Mouse (Mus musculus) lung, embryonic 16.5 days (tissue): Measurements from ENCODE around the gene March4. TPM values are rescaled to one million over a fixed set of nuclear protein-coding genes. Genes with fewer than 3 reads are reported as not detected.

Experiments
- ATAC-seq: fragments of 200-750 bp; cut with Nextera tagmentation; 2 replicates; pipeline ENCODE4 v1.8.0; 2017; ENCODE audit warnings: low read depth, mild to moderate bottlenecking, moderate library complexity
- H3K27ac ChIP-seq: fragments of 300-500 bp; sonication (generic); 2 replicates; pipeline ENCODE4 v1.5.1; 2014; ENCODE audit warnings: mild to moderate bottlenecking, control low read depth, low read length
- H3K27me3 ChIP-seq: fragments of 300-500 bp; sonication (generic); 2 replicates; pipeline ENCODE4 v1.6.1; 2014; ENCODE audit warnings: low read depth, low read length, mixed read lengths; ENCODE audit not compliant: control insufficient read depth, insufficient read depth
- H3K36me3 ChIP-seq: fragments of 300-500 bp; sonication (generic); 2 replicates; pipeline ENCODE4 v1.6.1; 2014; ENCODE audit warnings: low read length; ENCODE audit not compliant: control insufficient read depth, insufficient read depth
- H3K4me1 ChIP-seq: fragments of 300-500 bp; sonication (generic); replicated peaks from 2 replicates; pipeline ENCODE4 v1.6.1; 2014; ENCODE audit warnings: low read length, mixed read lengths; ENCODE audit not compliant: control insufficient read depth, insufficient read depth
- H3K4me2 ChIP-seq: fragments of 300-500 bp; sonication (generic); 2 replicates; pipeline ENCODE4 v1.6.1; 2014; ENCODE audit warnings: low read depth, low read length, control low read depth
- H3K4me3 ChIP-seq: fragments of 300-500 bp; sonication (generic); 2 replicates; pipeline ENCODE4 v1.5.1; 2014; ENCODE audit warnings: mild to moderate bottlenecking, low read length, control low read depth
- H3K9ac ChIP-seq: fragments of 300-500 bp; sonication (generic); 2 replicates; pipeline ENCODE4 v1.6.1; 2014; ENCODE audit warnings: low read length, control low read depth
- H3K9me3 ChIP-seq: fragments of 300-500 bp; sonication (generic); 2 replicates; pipeline ENCODE4 v1.6.1; 2016; ENCODE audit warnings: low read length; ENCODE audit not compliant: control insufficient read depth
- WGBS: fragments of 180-500 bp; shearing (Covaris S2); extraction: QIAGEN DNeasy Blood & Tissue Kit; methylation state at CpG from one replicate; pipeline ENCODE4 v1.1.7; 2014; 5-methylcytosine and 5-hydroxymethylcytosine counted together
- polyA plus RNA-seq: library from polyadenylated mRNA; unstranded; fragments of >200 nt; fragmentation: Nextera tagmentation; extraction: Ambion mirVana; gene quantifications from 2 replicates; pipeline ENCODE4 v1.2.1, GENCODE M21; 2015

Gene March4
- polyA plus RNA-seq, 1 experiment from 2014 or later, result 0.03 TPM

DNA sequence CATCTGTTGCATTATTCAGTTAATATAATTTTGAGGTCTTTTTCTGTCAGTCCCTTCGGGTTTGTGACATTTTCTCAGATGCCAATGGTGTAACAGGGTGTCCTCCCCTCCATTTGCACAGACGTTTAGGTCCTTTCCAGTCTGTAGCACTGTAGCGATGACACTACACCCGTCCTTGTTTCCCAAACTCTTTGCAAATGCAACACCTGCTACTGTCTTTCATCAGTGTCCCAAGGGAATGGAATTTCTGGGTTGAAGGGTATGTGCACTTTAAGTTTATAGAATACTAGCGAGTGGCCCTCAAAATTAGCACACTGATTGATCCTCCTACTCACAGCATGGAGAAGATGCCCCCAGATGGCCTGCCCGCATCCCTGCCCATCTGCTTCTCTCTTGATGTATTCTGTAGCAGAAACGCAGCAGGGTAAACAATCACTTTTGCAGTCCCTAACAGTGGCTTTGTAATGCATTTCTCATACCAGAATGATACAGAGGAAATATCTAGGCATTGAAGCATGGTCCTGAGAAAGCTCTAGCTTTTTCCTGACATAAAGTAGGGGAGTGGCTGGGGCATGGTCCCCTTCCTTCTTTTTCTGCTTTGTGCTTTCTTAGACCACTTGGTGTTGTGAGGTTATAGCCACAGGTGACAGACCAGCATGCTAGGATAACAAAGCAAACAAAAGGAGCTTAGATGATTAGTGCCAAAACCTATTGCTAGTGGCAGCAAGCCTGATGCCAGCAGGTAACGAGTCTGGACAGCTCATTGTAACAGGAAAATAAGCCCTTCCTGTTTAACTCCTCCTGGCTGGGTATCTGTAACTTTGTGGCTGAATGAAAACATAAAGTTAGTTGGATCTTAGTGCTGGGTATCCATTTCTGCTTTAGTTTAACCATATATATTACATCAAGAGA, 117.7 kb downstream of the March4 start:
- H3K9ac ChIP-seq, result no peak overlapping the region
- H3K4me3 ChIP-seq, result no peak overlapping the region
- H3K36me3 ChIP-seq, result no peaks in the 10 kb centered on the region
- no peak for ATAC-seq
- 71% methylated on average over 8 of the region's 8 CpGs for WGBS
- H3K4me2 ChIP-seq, result no peak overlapping the region
- no peak overlapping the region for H3K27ac ChIP-seq
- no peaks in the 10 kb centered on the region for H3K9me3 ChIP-seq
- no peaks in the 10 kb centered on the region for H3K4me1 ChIP-seq
- H3K27me3 ChIP-seq, result no peaks in the 10 kb centered on the region

DNA sequence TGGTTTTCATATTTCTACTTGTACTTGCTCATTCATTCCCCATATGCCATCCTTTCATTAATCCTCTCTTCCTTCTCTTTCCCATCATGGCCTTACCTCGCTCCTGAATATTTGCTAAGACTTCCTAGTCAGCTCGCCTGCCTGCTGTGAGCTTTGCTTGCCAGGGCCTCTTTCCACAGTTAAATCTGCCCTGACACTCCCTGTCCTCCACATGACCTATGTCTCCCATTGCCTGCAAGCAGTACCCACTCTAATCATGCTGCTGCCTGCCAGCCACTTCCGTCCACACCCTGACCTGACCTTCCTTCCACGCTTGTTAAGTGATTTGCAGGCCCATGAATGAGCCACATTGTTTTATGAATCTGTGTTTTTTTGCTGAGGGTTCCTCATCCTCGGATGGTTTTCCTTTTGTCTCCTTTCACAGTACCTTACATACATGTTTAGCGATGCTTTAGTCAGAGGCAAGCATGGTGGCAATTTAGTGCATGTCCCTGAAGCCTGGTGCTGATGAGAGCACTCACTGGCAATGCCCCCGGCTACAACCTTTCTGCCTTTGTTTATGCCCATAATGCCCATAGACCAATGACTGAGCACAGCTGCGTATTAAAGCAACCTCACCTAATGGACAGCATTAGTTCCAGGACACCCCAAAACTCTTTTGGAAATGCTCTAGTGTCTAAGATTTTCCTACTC, 122.0 kb downstream of the March4 start:
- ATAC-seq, result no peak
- no peak overlapping the region for H3K4me2 ChIP-seq
- H3K4me1 ChIP-seq, result no peaks in the 10 kb centered on the region
- H3K27me3 ChIP-seq, result no peaks in the 10 kb centered on the region
- H3K9ac ChIP-seq, result no peak overlapping the region
- no peak overlapping the region for H3K27ac ChIP-seq
- H3K4me3 ChIP-seq, result no peak overlapping the region
- H3K36me3 ChIP-seq, result no peaks in the 10 kb centered on the region
- 58% methylated on average over 8 of the region's 8 CpGs for WGBS
- H3K9me3 ChIP-seq, result no peaks in the 10 kb centered on the region

GRCm38 (mm10) chr1:72414133-72414532, 122.6 kb downstream of the March4 start:
- no peak for ATAC-seq
- Histone ChIP-seq H3K9ac (no peak overlapping the region), H3K27ac (no peak overlapping the region), H3K27me3 (no peaks in the 10 kb centered on the region), H3K4me1 (no peaks in the 10 kb centered on the region), H3K4me3 (no peak overlapping the region), H3K9me3 (no peaks in the 10 kb centered on the region), H3K36me3 (no peaks in the 10 kb centered on the region), H3K4me2 (no peak overlapping the region)
- WGBS, result 83% methylated on average over 8 of the region's 8 CpGs

- H3K27me3 ChIP-seq, result no peaks in the 10 kb centered on the region
- H3K4me1 ChIP-seq, result no peaks in the 10 kb centered on the region
- H3K27ac ChIP-seq, result no peak overlapping the region
- WGBS, result 76% methylated on average over 8 of the region's 8 CpGs
- H3K36me3 ChIP-seq, result no peaks in the 10 kb centered on the region
- H3K4me2 ChIP-seq, result no peak overlapping the region
- ATAC-seq, result no peak
- H3K9me3 ChIP-seq, result no peaks in the 10 kb centered on the region
- H3K4me3 ChIP-seq, result no peak overlapping the region
- no peak overlapping the region for H3K9ac ChIP-seq
These were observed 123.5 kb downstream of the March4 start for GRCm38 (mm10) chr1:72413205-72413604.

DNA sequence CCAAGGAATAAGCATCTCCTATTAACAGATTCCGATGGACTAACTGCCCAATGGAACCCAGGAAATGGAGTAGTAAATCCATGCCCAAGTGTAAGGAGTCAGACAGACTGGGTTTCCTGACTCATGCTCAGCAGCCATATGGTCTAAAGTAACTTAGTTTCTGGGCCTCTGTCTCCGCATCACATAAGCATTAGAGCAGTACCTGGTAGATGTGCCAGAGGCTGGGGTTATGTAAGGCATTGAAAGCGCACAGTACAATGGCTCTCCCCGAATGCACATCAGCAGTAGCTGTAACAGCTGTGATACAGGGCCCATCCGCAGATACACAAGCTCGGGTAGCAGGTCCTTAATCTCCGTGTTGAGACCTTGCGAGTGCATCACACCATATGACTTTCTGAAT, 125.6 kb downstream of the March4 start:
- H3K9ac ChIP-seq, result no peak overlapping the region
- no peaks in the 10 kb centered on the region for H3K9me3 ChIP-seq
- H3K4me1 ChIP-seq, result no peaks in the 10 kb centered on the region
- ATAC-seq, result no peak
- H3K4me2 ChIP-seq, result no peak overlapping the region
- H3K27me3 ChIP-seq, result no peaks in the 10 kb centered on the region
- no peak overlapping the region for H3K27ac ChIP-seq
- WGBS, result 88% methylated on average over 8 of the region's 8 CpGs
- no peaks in the 10 kb centered on the region for H3K36me3 ChIP-seq
- H3K4me3 ChIP-seq, result no peak overlapping the region

DNA sequence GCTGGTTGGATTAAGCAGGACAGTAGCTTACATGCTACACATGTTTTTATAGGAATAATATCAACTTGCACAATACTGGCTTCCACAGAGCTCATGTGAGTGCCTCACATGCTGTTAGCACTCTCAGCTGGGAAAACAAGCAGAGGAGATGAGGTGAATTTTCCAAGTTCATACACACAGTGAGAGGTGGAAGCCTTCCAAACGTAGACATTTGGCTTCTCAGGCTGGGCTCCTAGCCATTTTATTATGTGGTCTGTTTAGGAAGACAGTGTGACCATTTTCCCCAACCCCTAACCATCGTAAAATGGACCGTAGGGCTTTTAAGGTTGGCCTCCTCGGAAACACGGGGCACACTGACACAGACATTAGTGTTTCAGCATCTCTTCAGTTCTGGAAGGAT, 126.8 kb downstream of the March4 start:
- no peak for ATAC-seq
- 76% methylated on average over 5 of the region's 5 CpGs for WGBS
- Histone ChIP-seq H3K4me1 (no peaks in the 10 kb centered on the region), H3K4me2 (no peak overlapping the region), H3K36me3 (no peaks in the 10 kb centered on the region), H3K27ac (no peak overlapping the region), H3K27me3 (no peaks in the 10 kb centered on the region), H3K4me3 (no peak overlapping the region), H3K9me3 (no peaks in the 10 kb centered on the region), H3K9ac (no peak overlapping the region)

GRCm38 (mm10) chr1:72406505-72407079, 130.1 kb downstream of the March4 start:
- ATAC-seq, result no peak
- Histone ChIP-seq H3K36me3 (no peaks in the 10 kb centered on the region), H3K27ac (no peak overlapping the region), H3K9me3 (no peaks in the 10 kb centered on the region), H3K4me3 (no peak overlapping the region), H3K4me1 (no peaks in the 10 kb centered on the region), H3K27me3 (no peaks in the 10 kb centered on the region), H3K9ac (no peak overlapping the region), H3K4me2 (no peak overlapping the region)
- 57% methylated on average over 14 of the region's 14 CpGs for WGBS

GRCm38 (mm10) chr1:72401331-72402069, 135.2 kb downstream of the March4 start:
- H3K9ac ChIP-seq, result no peak overlapping the region
- no peaks in the 10 kb centered on the region for H3K9me3 ChIP-seq
- no peaks in the 10 kb centered on the region for H3K27me3 ChIP-seq
- H3K4me2 ChIP-seq, result no peak overlapping the region
- H3K4me1 ChIP-seq, result no peaks in the 10 kb centered on the region
- no peak overlapping the region for H3K27ac ChIP-seq
- WGBS, result 54% methylated on average over 8 of the region's 8 CpGs
- no peaks in the 10 kb centered on the region for H3K36me3 ChIP-seq
- ATAC-seq, result no peak
- H3K4me3 ChIP-seq, result no peak overlapping the region

DNA sequence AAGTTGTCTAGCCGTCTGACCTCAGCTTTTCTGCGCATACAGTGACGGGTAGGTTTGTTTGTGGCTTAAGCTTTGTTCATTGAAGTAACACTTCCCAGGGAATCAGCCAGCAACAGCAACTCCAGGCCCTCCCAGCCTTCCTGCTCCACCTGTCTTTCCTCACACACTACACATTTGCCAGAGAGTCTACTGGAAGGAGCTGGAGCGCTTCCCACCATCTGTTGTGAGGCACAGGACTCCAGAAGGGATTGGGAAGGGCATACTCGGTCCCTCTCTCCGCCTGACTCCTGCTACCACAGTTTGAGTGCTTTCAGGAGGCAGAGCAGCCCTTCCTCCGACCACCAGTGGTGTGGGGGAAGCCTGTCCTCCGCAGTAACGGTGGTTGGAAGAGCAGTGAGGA, 136.1 kb downstream of the March4 start:
- Histone ChIP-seq H3K27ac (no peak overlapping the region), H3K9me3 (no peaks in the 10 kb centered on the region), H3K4me3 (no peak overlapping the region), H3K27me3 (no peaks in the 10 kb centered on the region), H3K9ac (no peak overlapping the region), H3K4me1 (no peaks in the 10 kb centered on the region), H3K36me3 (no peaks in the 10 kb centered on the region), H3K4me2 (no peak overlapping the region)
- no peak for ATAC-seq
- 68% methylated on average over 9 of the region's 9 CpGs for WGBS
